Mouse (Mus musculus) midbrain, postnatal 0 days (tissue): ENCODE results near the gene Lgr6. TPM values are rescaled to one million over a fixed set of nuclear protein-coding genes. Genes with fewer than 3 reads are reported as not detected.

Experiments
- ATAC-seq: fragments of 200-750 bp; cut with Nextera tagmentation; 2 replicates; pipeline ENCODE4 v1.8.0; 2017; ENCODE audit warnings: moderate number of reproducible peaks, mild to moderate bottlenecking, moderate TSS enrichment, moderate library complexity; ENCODE audit not compliant: low FRiP score
- DNase-seq: peaks from one replicate; pipeline ENCODE4 v3.0.0-alpha.2; 2015; ENCODE audit warnings: low spot score
- H3K27ac ChIP-seq: fragments of 300-500 bp; sonication (generic); 2 replicates; pipeline ENCODE4 v1.5.1; 2014; ENCODE audit warnings: low read depth, mild to moderate bottlenecking, low read length, mixed read lengths
- H3K27me3 ChIP-seq: fragments of 300-500 bp; sonication (generic); 2 replicates; pipeline ENCODE4 v1.6.1; 2014; ENCODE audit warnings: low read length, control low read depth, mixed read lengths; ENCODE audit not compliant: insufficient read depth
- H3K36me3 ChIP-seq: fragments of 300-500 bp; sonication (generic); 2 replicates; pipeline ENCODE4 v1.6.1; 2014; ENCODE audit warnings: low read length, control low read depth, mixed read lengths; ENCODE audit not compliant: insufficient read depth
- H3K4me1 ChIP-seq: fragments of 300-500 bp; sonication (generic); 2 replicates; pipeline ENCODE4 v1.6.1; 2014; ENCODE audit warnings: mild to moderate bottlenecking, control low read depth, antibody characterized with exemption, low read length, mixed read lengths; ENCODE audit not compliant: insufficient read depth
- H3K4me2 ChIP-seq: fragments of 300-500 bp; sonication (generic); 2 replicates; pipeline ENCODE4 v1.6.1; 2014; ENCODE audit warnings: low read depth, mild to moderate bottlenecking, low read length, mixed read lengths; ENCODE audit not compliant: poor library complexity, severe bottlenecking
- H3K4me3 ChIP-seq: fragments of 300-500 bp; sonication (generic); 2 replicates; pipeline ENCODE4 v1.5.1; 2014; ENCODE audit warnings: low read depth, mild to moderate bottlenecking, low read length, moderate library complexity
- H3K9ac ChIP-seq: fragments of 300-500 bp; sonication (generic); replicated peaks from 2 replicates; pipeline ENCODE4 v1.6.1; 2014; ENCODE audit warnings: mild to moderate bottlenecking, low read length, moderate library complexity, mixed read lengths; ENCODE audit not compliant: poor library complexity, severe bottlenecking
- H3K9me3 ChIP-seq: fragments of 300-500 bp; sonication (generic); 2 replicates; pipeline ENCODE4 v1.6.1; 2016; ENCODE audit warnings: low read length, control low read depth
- CTCF ChIP-seq: IDR thresholded peaks from 2 replicates; pipeline ENCODE4 v1.5.1; 2016; ENCODE audit warnings: antibody characterized with exemption, mild to moderate bottlenecking
- WGBS: fragments of 180-500 bp; shearing (Covaris S2); extraction: QIAGEN DNeasy Blood & Tissue Kit; methylation state at CpG from one replicate; pipeline ENCODE4 v1.1.7; 2014; 5-methylcytosine and 5-hydroxymethylcytosine counted together
- polyA plus RNA-seq: library from polyadenylated mRNA; unstranded; fragments of >200 nt; fragmentation: Nextera tagmentation; extraction: Ambion mirVana; gene quantifications from 2 replicates; pipeline ENCODE4 v1.2.1, GENCODE M21; 2015
- total RNA-seq: library from RNA; depleted of rRNA; stranded (reverse); fragments of >200 nt; gene quantifications from 2 replicates; pipeline ENCODE4 v1.2.3, GENCODE M21; 2014

The Lgr6 gene
- total and polyA plus RNA-seq, 2 experiments from 2014 or later = 1.9 to 3.8 TPM

- TF ChIP-seq CTCF = no peak
- no peak overlapping the region for H3K27ac ChIP-seq
- no peak for DNase-seq
Measured at GRCm38 (mm10) chr1:134995954-134996353, 109.1 kb downstream of the Lgr6 start.

GRCm38 (mm10) chr1:134995437-134995836, 109.6 kb downstream of the Lgr6 start:
- 35% methylated on average over 4 of the region's 4 CpGs for WGBS
- Histone ChIP-seq H3K27me3 (no peaks in the 10 kb centered on the region), H3K4me2 (no peak overlapping the region), H3K36me3 (no peaks in the 10 kb centered on the region), H3K9me3 (no peaks in the 10 kb centered on the region), H3K4me3 (no peak overlapping the region), H3K9ac (no peak overlapping the region), H3K27ac (no peak overlapping the region), H3K4me1 (no peaks in the 10 kb centered on the region)
- ATAC-seq (no peak), DNase-seq (peak; percentile 56)
- no peak for TF ChIP-seq CTCF

More at GRCm38 (mm10) chr1:134995954-134996353, 109.1 kb downstream of the Lgr6 start:
- Histone ChIP-seq H3K4me3 (no peak overlapping the region), H3K4me1 (no peaks in the 10 kb centered on the region), H3K4me2 (no peak overlapping the region), H3K9ac (no peak overlapping the region), H3K36me3 (no peaks in the 10 kb centered on the region), H3K27me3 (no peaks in the 10 kb centered on the region), H3K9me3 (no peaks in the 10 kb centered on the region)
- no peak for ATAC-seq
- WGBS = 20% methylated on average over 1 of the region's 1 CpGs

- no peak overlapping the region for H3K27ac ChIP-seq
- TF ChIP-seq CTCF = no peak
- H3K9ac ChIP-seq = no peak overlapping the region
- H3K9me3 ChIP-seq = no peaks in the 10 kb centered on the region
- DNase-seq = no peak
- H3K4me2 ChIP-seq = no peak overlapping the region
- no peak for ATAC-seq
- H3K27me3 ChIP-seq = no peaks in the 10 kb centered on the region
- H3K4me1 ChIP-seq = no peaks in the 10 kb centered on the region
- 79% methylated on average over 3 of the region's 3 CpGs for WGBS
- H3K36me3 ChIP-seq = no peaks in the 10 kb centered on the region
- H3K4me3 ChIP-seq = no peak overlapping the region
Measured at GRCm38 (mm10) chr1:134994739-134995138, 110.3 kb downstream of the Lgr6 start.

DNA sequence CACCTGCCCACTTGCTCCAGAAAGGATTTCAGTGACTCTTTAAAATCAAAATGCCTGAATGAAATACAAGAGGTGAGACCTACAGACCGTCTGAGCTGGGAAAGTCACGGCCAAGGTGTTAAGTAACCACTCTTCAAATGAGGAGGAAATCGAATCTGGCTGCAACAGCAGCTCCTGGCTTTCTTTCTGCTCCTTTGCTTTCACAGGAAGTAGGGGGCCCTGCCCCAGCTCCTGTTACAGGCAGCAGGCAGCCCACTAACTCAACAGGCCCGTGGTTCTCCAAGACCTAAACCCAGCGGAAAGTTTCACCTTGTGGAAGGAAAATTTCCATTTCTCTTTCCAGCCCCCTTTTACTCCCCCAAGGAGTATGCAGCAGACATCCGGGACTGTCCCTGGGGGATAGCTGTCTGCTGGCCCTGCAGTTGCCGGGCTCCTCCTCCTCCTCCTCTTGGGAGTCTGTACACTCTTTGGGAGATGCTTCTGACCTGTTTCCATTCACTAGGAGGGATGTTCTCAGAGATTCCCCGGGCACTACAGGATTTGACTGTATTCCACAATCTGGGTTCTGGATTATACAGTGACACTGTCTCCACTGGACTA, 112.9 kb downstream of the Lgr6 start:
- no peak for DNase-seq
- 54% methylated on average over 8 of the region's 8 CpGs for WGBS
- H3K9ac ChIP-seq = no peak overlapping the region

GRCm38 (mm10) chr1:134989372-134989771, 115.7 kb downstream of the Lgr6 start:
- ATAC-seq (no peak), DNase-seq (peak; percentile 94)
- H3K9me3 ChIP-seq = no peaks in the 10 kb centered on the region
- H3K4me1 ChIP-seq = no peaks in the 10 kb centered on the region
- TF ChIP-seq CTCF = peak; percentile 100
- whole genome bisulfite sequencing = 11% methylated on average over 7 of the region's 7 CpGs
- no peaks in the 10 kb centered on the region for H3K36me3 ChIP-seq
- H3K27ac ChIP-seq = no peak overlapping the region
- no peaks in the 10 kb centered on the region for H3K27me3 ChIP-seq
- no peak overlapping the region for H3K9ac ChIP-seq
- H3K4me3 ChIP-seq = no peak overlapping the region
- no peak overlapping the region for H3K4me2 ChIP-seq

More for the DNA sequence above, 112.9 kb downstream of the Lgr6 start:
- Histone ChIP-seq H3K9me3 (no peaks in the 10 kb centered on the region), H3K36me3 (no peaks in the 10 kb centered on the region), H3K27ac (no peak overlapping the region), H3K4me2 (no peak overlapping the region), H3K4me3 (no peak overlapping the region), H3K4me1 (no peaks in the 10 kb centered on the region), H3K27me3 (no peaks in the 10 kb centered on the region)
- no peak for ATAC-seq
- no peak for TF ChIP-seq CTCF

DNA sequence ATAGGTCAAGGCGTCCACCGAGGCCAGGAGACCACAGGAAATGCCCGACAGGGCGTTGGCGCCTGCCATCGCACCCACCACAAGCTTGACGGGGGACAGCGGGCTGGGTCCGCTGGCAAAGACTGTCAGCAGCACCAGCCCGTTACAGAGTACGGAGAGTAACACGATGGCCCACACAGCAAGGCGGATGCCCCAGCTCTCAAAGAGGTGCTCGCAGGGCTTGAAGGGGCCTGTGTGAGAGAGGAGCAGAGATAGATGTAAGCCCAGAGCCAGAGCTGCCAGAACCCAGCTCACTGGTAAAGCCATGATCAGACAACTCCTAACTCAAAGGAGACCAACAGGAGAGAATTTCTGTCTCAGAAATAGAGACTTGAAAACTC, 117.1 kb downstream of the Lgr6 start:
- peak overlapping the region; percentile 48 for H3K9ac ChIP-seq
- no peaks in the 10 kb centered on the region for H3K36me3 ChIP-seq
- H3K9me3 ChIP-seq = no peaks in the 10 kb centered on the region
- no peaks in the 10 kb centered on the region for H3K4me1 ChIP-seq
- no peaks in the 10 kb centered on the region for H3K27me3 ChIP-seq
- 9% methylated on average over 14 of the region's 14 CpGs for WGBS
- ATAC-seq (0 out of 2 replicates have a peak, but pooled peaks have one; percentile 3), DNase-seq (no peak)
- H3K4me2 ChIP-seq = peak overlapping the region; percentile 83
- H3K27ac ChIP-seq = no peak overlapping the region
- peak overlapping the region; percentile 37 for H3K4me3 ChIP-seq
- no peak for TF ChIP-seq CTCF
